Comparison of ENCODE assay signal across 16 mouse cellular contexts in genomic region chr2:104714254-104714691, GRCm38 (mm10). TPM values are rescaled to one million over a fixed set of nuclear protein-coding genes. Genes with fewer than 3 reads are reported as not detected.
DNase-seq lines count a peak whose midpoint lies in the region; ATAC-seq lines count a peak whose summit lies in the region.
"Had no signal": no experiment of that assay in that cellular context is flagged by ENCODE, and none has a peak within 500 bp of the region (broad histone marks: within the 10 kb centered on the region; RNA-seq: fewer than 3 reads in every experiment).

No protein-coding gene starts in this region.

- no peak for ATAC-seq in forebrain, embryonic 13.5 days
- no peak for ATAC-seq in forebrain, embryonic 16.5 days
- ATAC-seq in megakaryocyte, adult 5-6 weeks (ENCODE audit: poor library complexity, severe bottlenecking) = no peak
- ATAC-seq in forebrain, embryonic 11.5 days (replicated peaks; ENCODE audit: low FRiP score) = no peak

- 0 out of 2 replicates have a peak overlapping the region, but pooled peaks have one; percentile 4 for H3K4me2 ChIP-seq in forebrain, embryonic 13.5 days
- H3K4me2 ChIP-seq in forebrain, embryonic 16.5 days (ENCODE audit: low read length) = no peak overlapping the region
- H3K4me2 ChIP-seq in forebrain, embryonic 11.5 days (ENCODE audit: low read depth, low read length, severe bottlenecking) = no peak overlapping the region
- H3K4me2 ChIP-seq: embryonic facial prominence, embryonic 15.5 days; limb, embryonic 13.5 days had no signal

- no peaks in the 10 kb centered on the region for H3K27me3 ChIP-seq in forebrain, embryonic 13.5 days
- H3K27me3 ChIP-seq in forebrain, embryonic 16.5 days (replicated peaks; ENCODE audit: control insufficient read depth, insufficient read depth, low read length) = no peaks in the 10 kb centered on the region
- no peaks in the 10 kb centered on the region for H3K27me3 ChIP-seq in megakaryocyte, embryonic 14.5 days (replicated peaks)
- H3K27me3 ChIP-seq in forebrain, embryonic 11.5 days (ENCODE audit: control insufficient read depth, insufficient read depth, low read length) = no peaks in the 10 kb centered on the region
- H3K27me3 ChIP-seq: embryonic facial prominence, embryonic 15.5 days had no signal

- peaks cover 28% of the 10 kb centered on the region for H3K4me1 ChIP-seq in forebrain, embryonic 13.5 days
- H3K4me1 ChIP-seq in forebrain, embryonic 16.5 days (replicated peaks; ENCODE audit: control insufficient read depth, insufficient read depth, low read length) = peaks cover 21% of the 10 kb centered on the region
- H3K4me1 ChIP-seq in megakaryocyte, embryonic 14.5 days = peaks cover 51% of the 10 kb centered on the region
- peaks cover 8% of the 10 kb centered on the region; the same call in 1 of the 2 replicates for H3K4me1 ChIP-seq in forebrain, embryonic 11.5 days (replicated peaks; ENCODE audit: control insufficient read depth, insufficient read depth, low read length)

- no peaks in the 10 kb centered on the region for H3K36me3 ChIP-seq in forebrain, embryonic 13.5 days (ENCODE audit: poor library complexity, severe bottlenecking)
- H3K36me3 ChIP-seq in forebrain, embryonic 16.5 days (ENCODE audit: control insufficient read depth, insufficient read depth) = no peaks in the 10 kb centered on the region
- peaks cover 6% of the 10 kb centered on the region for H3K36me3 ChIP-seq in megakaryocyte, embryonic 14.5 days (replicated peaks; ENCODE audit: low read length)
- H3K36me3 ChIP-seq in forebrain, embryonic 11.5 days (ENCODE audit: control insufficient read depth, insufficient read depth, low read length) = no peaks in the 10 kb centered on the region
- H3K36me3 ChIP-seq: embryonic facial prominence, embryonic 15.5 days; limb, embryonic 13.5 days had no signal

- WGBS in forebrain, embryonic 13.5 days = 39% methylated on average over 15 of the region's 15 CpGs
- 40% methylated on average over 15 of the region's 15 CpGs for WGBS in forebrain, embryonic 16.5 days
- WGBS in forebrain, embryonic 11.5 days = 35% methylated on average over 15 of the region's 15 CpGs

- no peak overlapping the region for H3K9ac ChIP-seq in forebrain, embryonic 13.5 days
- H3K9ac ChIP-seq in forebrain, embryonic 16.5 days (replicated peaks; ENCODE audit: low read depth, low read length) = no peak overlapping the region
- H3K9ac ChIP-seq in forebrain, embryonic 11.5 days (ENCODE audit: low read length) = no peak overlapping the region
- H3K9ac ChIP-seq: embryonic facial prominence, embryonic 15.5 days; limb, embryonic 13.5 days had no signal

- DNase-seq in gastrocnemius, postnatal 10 days = peak; percentile 26
- DNase-seq in retina, postnatal 1 day = peak; percentile 34
- no peak for DNase-seq in frontal cortex, postnatal 14 days (ENCODE audit: low spot score in 2 of 2)
- DNase-seq in forebrain, embryonic 11.5 days (ENCODE audit: low spot score) = no peak

- no peaks in the 10 kb centered on the region for H3K9me3 ChIP-seq in forebrain, embryonic 13.5 days (replicated peaks)
- H3K9me3 ChIP-seq in forebrain, embryonic 16.5 days (ENCODE audit: control insufficient read depth, low read length) = no peaks in the 10 kb centered on the region
- no peaks in the 10 kb centered on the region for H3K9me3 ChIP-seq in megakaryocyte, embryonic 14.5 days
- H3K9me3 ChIP-seq in forebrain, embryonic 11.5 days (ENCODE audit: control insufficient read depth, low read length) = no peaks in the 10 kb centered on the region
- H3K9me3 ChIP-seq: embryonic facial prominence, embryonic 15.5 days; limb, embryonic 13.5 days had no signal

- H3K4me3 ChIP-seq in forebrain, embryonic 13.5 days = no peak overlapping the region
- H3K4me3 ChIP-seq in forebrain, embryonic 16.5 days (replicated peaks; ENCODE audit: low read length) = no peak overlapping the region
- H3K4me3 ChIP-seq in megakaryocyte, embryonic 14.5 days (replicated peaks) = peak overlapping the region; percentile 28
- H3K4me3 ChIP-seq in forebrain, embryonic 11.5 days (ENCODE audit: low read depth, low read length) = no peak overlapping the region
- H3K4me3 ChIP-seq: embryonic facial prominence, embryonic 15.5 days; limb, embryonic 13.5 days had no signal

- H3K27ac ChIP-seq in forebrain, embryonic 13.5 days = no peak overlapping the region
- no peak overlapping the region for H3K27ac ChIP-seq in forebrain, embryonic 16.5 days (ENCODE audit: low read length)
- H3K27ac ChIP-seq in forebrain, embryonic 11.5 days (ENCODE audit: low read depth, low read length) = no peak overlapping the region
- H3K27ac ChIP-seq: embryonic facial prominence, embryonic 15.5 days; limb, embryonic 13.5 days; macrophage had no signal

RNA-seq across cellular contexts. Expression of gene Pin1rt1, which starts 1.9 kb away (rescaled TPM):
- polyA plus RNA-seq in forebrain, embryonic 13.5 days (2015; fragmentation: Nextera tagmentation; extraction: Ambion mirVana) = not detected in 2 replicates
- 0.18 TPM in 1 of 2 replicates, not detected in the other for polyA plus RNA-seq in forebrain, embryonic 16.5 days (2015; fragmentation: Nextera tagmentation; extraction: Ambion mirVana)
- polyA plus RNA-seq in megakaryocyte, embryonic 14.5 days (2012; ENCODE audit: insufficient read depth, low replicate concordance) = 0.20 TPM in 1 of 2 replicates, not detected in the other
- total RNA-seq in megakaryocyte, adult 5-6 weeks (2015) = not detected in 2 replicates
- total RNA-seq in megakaryocyte, adult 5-6 weeks (2017) = not detected in 2 replicates
- not detected for total RNA-seq in gastrocnemius, postnatal 10 days (2021)
- not detected in 2 replicates for polyA plus RNA-seq in forebrain, embryonic 11.5 days (2014; fragmentation: Nextera tagmentation; extraction: Ambion mirVana)
- total RNA-seq: granulocyte monocyte progenitor cell, adult 5-6 weeks; MEL had no signal
- polyA plus RNA-seq: embryonic facial prominence, embryonic 15.5 days; large intestine, adult 2 months; macrophage; spleen, adult 2 months; urinary bladder, adult 2 months had no signal

RNA-seq across cellular contexts. Expression of gene Tcp11l1, which starts 2.3 kb away (rescaled TPM):
- 66.0 and 66.1 TPM in 2 replicates for polyA plus RNA-seq in forebrain, embryonic 13.5 days (2015; fragmentation: Nextera tagmentation; extraction: Ambion mirVana)
- 51.0 and 54.0 TPM in 2 replicates for polyA plus RNA-seq in forebrain, embryonic 16.5 days (2015; fragmentation: Nextera tagmentation; extraction: Ambion mirVana)
- polyA plus RNA-seq in megakaryocyte, embryonic 14.5 days (2012; ENCODE audit: insufficient read depth, low replicate concordance) = 43.5 and 88.1 TPM in 2 replicates
- 10.6 and 14.6 TPM in 2 replicates for total RNA-seq in megakaryocyte, adult 5-6 weeks (2015)
- total RNA-seq in megakaryocyte, adult 5-6 weeks (2017) = 3.0 and 6.7 TPM in 2 replicates
- total RNA-seq in gastrocnemius, postnatal 10 days (2021) = 1 to 10 TPM; 5.7 to 7.2 TPM
- polyA plus RNA-seq in forebrain, embryonic 11.5 days (2014; fragmentation: Nextera tagmentation; extraction: Ambion mirVana) = 64.9 and 68.2 TPM in 2 replicates

RNA-seq across cellular contexts. Expression of gene Depdc7, which starts 28.4 kb away (rescaled TPM):
- 5.1 TPM in 2 replicates for polyA plus RNA-seq in forebrain, embryonic 13.5 days (2015; fragmentation: Nextera tagmentation; extraction: Ambion mirVana)
- polyA plus RNA-seq in forebrain, embryonic 16.5 days (2015; fragmentation: Nextera tagmentation; extraction: Ambion mirVana) = 1.9 and 2.4 TPM in 2 replicates
- polyA plus RNA-seq in megakaryocyte, embryonic 14.5 days (2012; ENCODE audit: insufficient read depth, low replicate concordance) = 1.7 and 1.9 TPM in 2 replicates
- 14.2 and 15.3 TPM in 2 replicates for total RNA-seq in megakaryocyte, adult 5-6 weeks (2015)
- total RNA-seq in megakaryocyte, adult 5-6 weeks (2017) = 14.0 and 20.2 TPM in 2 replicates
- 1 to 10 TPM; 2.3 to 3.0 TPM for total RNA-seq in gastrocnemius, postnatal 10 days (2021)
- 4.0 and 5.5 TPM in 2 replicates for polyA plus RNA-seq in forebrain, embryonic 11.5 days (2014; fragmentation: Nextera tagmentation; extraction: Ambion mirVana)

Comparison
In these comparisons a context has a peak if more than half of its experiments do, and no peak if none do; other contexts are left out.
1. DNase-seq: peak in gastrocnemius, postnatal 10 days (single experiment) and retina, postnatal 1 day (single experiment); none in frontal cortex, postnatal 14 days (0 of 2) and forebrain, embryonic 11.5 days (single experiment).